Mouse (Mus musculus) megakaryocyte, embryonic 14.5 days (primary cell): ENCODE results near the gene Npas3. TPM values are rescaled to one million over a fixed set of nuclear protein-coding genes. Genes with fewer than 3 reads are reported as not detected.

Experiments
- H3K27me3 ChIP-seq: replicated peaks from 2 replicates; pipeline ENCODE3; 2012; ENCODE audit warnings: inconsistent platforms
- H3K36me3 ChIP-seq: replicated peaks from 2 replicates; pipeline ENCODE3; 2012; ENCODE audit warnings: low read length, inconsistent platforms, mixed read lengths
- H3K4me1 ChIP-seq: 2 replicates; pipeline ENCODE4 v1.6.1; 2012; ENCODE audit warnings: inconsistent platforms
- H3K4me3 ChIP-seq: replicated peaks from 2 replicates; pipeline ENCODE3; 2012; ENCODE audit warnings: moderate library complexity, mild to moderate bottlenecking, inconsistent platforms
- H3K9me3 ChIP-seq: 2 replicates; pipeline ENCODE4 v1.6.1; 2012; ENCODE audit warnings: inconsistent platforms
- FLI1 ChIP-seq: IDR thresholded peaks from 2 replicates; pipeline ENCODE4 v1.6.1; 2012; ENCODE audit warnings: low read length, inconsistent platforms, mixed read lengths
- GATA1 ChIP-seq: IDR thresholded peaks from 3 replicates; pipeline ENCODE4 v1.6.1; 2012; ENCODE audit warnings: mixed read lengths, low read length, inconsistent platforms, borderline replicate concordance
- polyA plus RNA-seq: library from polyadenylated mRNA; stranded (reverse); fragments of >175 nt; gene quantifications from 2 replicates; pipeline ENCODE4 v1.2.3, GENCODE M21; 2012; ENCODE audit warnings: low replicate concordance; ENCODE audit not compliant: insufficient read depth

Npas3 gene
- polyA plus RNA-seq, 1 experiment = not detected

- no peaks in the 10 kb centered on the region for H3K4me1 ChIP-seq
- no peaks in the 10 kb centered on the region for H3K27me3 ChIP-seq
- no peak for TF ChIP-seq GATA1
- no peak for TF ChIP-seq FLI1
- no peak overlapping the region for H3K4me3 ChIP-seq
- H3K9me3 ChIP-seq = no peaks in the 10 kb centered on the region
- no peaks in the 10 kb centered on the region for H3K36me3 ChIP-seq
These were observed 103.4 kb downstream of the Npas3 start for GRCm38 (mm10) chr12:53351860-53352259.

- no peaks in the 10 kb centered on the region for H3K9me3 ChIP-seq
- no peaks in the 10 kb centered on the region for H3K4me1 ChIP-seq
- no peaks in the 10 kb centered on the region for H3K27me3 ChIP-seq
- TF ChIP-seq FLI1 = no peak
- TF ChIP-seq GATA1 = no peak
- H3K4me3 ChIP-seq = no peak overlapping the region
- H3K36me3 ChIP-seq = no peaks in the 10 kb centered on the region
These were observed 117.3 kb downstream of the Npas3 start for GRCm38 (mm10) chr12:53365751-53366150.

- no peak for TF ChIP-seq GATA1
- no peak for TF ChIP-seq FLI1
- Histone ChIP-seq H3K4me3 (no peak overlapping the region), H3K4me1 (no peaks in the 10 kb centered on the region), H3K9me3 (0 out of 2 replicates have a peak, but pooled peaks cover 3% of the 10 kb centered on the region), H3K27me3 (no peaks in the 10 kb centered on the region), H3K36me3 (no peaks in the 10 kb centered on the region)
These were observed 136.4 kb downstream of the Npas3 start for GRCm38 (mm10) chr12:53384851-53385250.

- Histone ChIP-seq H3K4me1 (no peaks in the 10 kb centered on the region), H3K36me3 (no peaks in the 10 kb centered on the region), H3K4me3 (no peak overlapping the region), H3K9me3 (no peaks in the 10 kb centered on the region), H3K27me3 (no peaks in the 10 kb centered on the region)
- TF ChIP-seq GATA1 (no peak), FLI1 (no peak)
These were observed 157.4 kb downstream of the Npas3 start for GRCm38 (mm10) chr12:53405856-53406255.

DNA sequence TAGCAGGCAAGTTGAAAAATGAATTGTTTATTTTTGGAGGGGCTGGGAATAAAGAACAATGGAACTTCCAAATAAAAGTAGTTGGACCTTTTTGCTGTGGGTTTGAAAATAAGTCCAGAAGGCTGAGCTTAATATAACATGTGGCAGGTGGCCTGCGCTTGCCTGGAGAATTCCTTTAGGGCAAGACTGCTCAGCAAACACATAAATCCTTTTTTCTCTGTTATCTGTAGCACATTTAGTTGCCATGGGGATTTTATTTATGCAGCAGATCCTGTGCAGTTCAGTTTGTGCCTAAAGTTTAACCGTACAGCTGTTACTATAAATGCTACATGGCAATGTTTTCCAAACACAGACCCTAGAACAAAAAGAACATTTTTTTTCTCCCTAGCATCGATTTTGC lies 159.3 kb downstream of the Npas3 start:
- Histone ChIP-seq H3K4me1 (no peaks in the 10 kb centered on the region), H3K36me3 (no peaks in the 10 kb centered on the region), H3K9me3 (no peaks in the 10 kb centered on the region), H3K4me3 (no peak overlapping the region), H3K27me3 (no peaks in the 10 kb centered on the region)
- no peak for TF ChIP-seq GATA1
- no peak for TF ChIP-seq FLI1

DNA sequence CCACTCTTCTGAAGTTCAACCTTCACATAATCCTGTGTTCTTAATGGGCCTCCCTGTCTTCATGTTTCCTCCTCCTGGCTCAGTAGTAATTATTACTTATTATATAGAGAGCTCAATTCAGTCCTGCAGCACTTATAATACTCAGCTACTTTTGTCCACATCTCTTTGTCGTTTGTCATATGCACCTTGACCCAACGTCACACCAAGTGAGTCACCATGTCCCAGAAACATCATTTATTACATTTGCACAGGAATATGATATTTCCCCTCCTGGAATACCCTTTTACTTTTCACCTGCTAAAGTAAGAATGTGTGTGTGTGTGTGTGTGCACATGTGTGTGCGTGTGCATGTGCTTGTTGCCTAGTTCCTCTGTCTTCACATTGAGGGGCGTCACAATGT lies 161.2 kb downstream of the Npas3 start:
- H3K36me3 ChIP-seq = no peaks in the 10 kb centered on the region
- H3K4me1 ChIP-seq = no peaks in the 10 kb centered on the region
- H3K4me3 ChIP-seq = no peak overlapping the region
- no peaks in the 10 kb centered on the region for H3K9me3 ChIP-seq
- no peak for TF ChIP-seq FLI1
- TF ChIP-seq GATA1 = no peak
- no peaks in the 10 kb centered on the region for H3K27me3 ChIP-seq

DNA sequence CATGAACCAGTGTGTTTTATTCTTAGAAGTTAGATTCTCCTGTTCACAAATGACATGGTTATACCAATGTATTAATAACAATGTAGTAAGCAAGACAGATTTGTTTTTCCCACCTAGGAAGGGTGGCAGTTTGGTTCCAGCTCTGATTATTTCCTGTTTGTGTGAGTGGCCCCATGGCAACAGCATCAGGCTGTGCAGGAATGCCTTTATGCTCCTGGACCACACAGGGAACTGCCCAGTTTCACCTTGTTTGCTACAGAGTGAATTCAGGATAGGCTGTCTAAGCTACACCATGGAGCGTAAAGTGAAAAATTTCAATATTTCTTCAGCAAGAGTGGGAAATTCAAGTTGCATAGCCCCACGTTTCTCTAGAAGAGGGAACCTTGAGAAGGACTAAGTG lies 162.2 kb downstream of the Npas3 start:
- H3K27me3 ChIP-seq = no peaks in the 10 kb centered on the region
- no peak for TF ChIP-seq FLI1
- no peak for TF ChIP-seq GATA1
- no peak overlapping the region for H3K4me3 ChIP-seq
- H3K4me1 ChIP-seq = no peaks in the 10 kb centered on the region
- no peaks in the 10 kb centered on the region for H3K9me3 ChIP-seq
- no peaks in the 10 kb centered on the region for H3K36me3 ChIP-seq

- no peak overlapping the region for H3K4me3 ChIP-seq
- no peaks in the 10 kb centered on the region for H3K36me3 ChIP-seq
- no peaks in the 10 kb centered on the region for H3K4me1 ChIP-seq
- peaks cover 3% of the 10 kb centered on the region; the same call in 1 of the 2 replicates for H3K9me3 ChIP-seq
- no peaks in the 10 kb centered on the region for H3K27me3 ChIP-seq
- TF ChIP-seq FLI1 (no peak), GATA1 (no peak)
These were observed 167.6 kb downstream of the Npas3 start for GRCm38 (mm10) chr12:53416096-53416495.

GRCm38 (mm10) chr12:53421701-53422100 lies 173.2 kb downstream of the Npas3 start:
- Histone ChIP-seq H3K4me1 (no peaks in the 10 kb centered on the region), H3K4me3 (no peak overlapping the region), H3K27me3 (no peaks in the 10 kb centered on the region), H3K9me3 (peaks cover 3% of the 10 kb centered on the region; the same call in 1 of the 2 replicates), H3K36me3 (no peaks in the 10 kb centered on the region)
- no peak for TF ChIP-seq GATA1
- TF ChIP-seq FLI1 = no peak

DNA sequence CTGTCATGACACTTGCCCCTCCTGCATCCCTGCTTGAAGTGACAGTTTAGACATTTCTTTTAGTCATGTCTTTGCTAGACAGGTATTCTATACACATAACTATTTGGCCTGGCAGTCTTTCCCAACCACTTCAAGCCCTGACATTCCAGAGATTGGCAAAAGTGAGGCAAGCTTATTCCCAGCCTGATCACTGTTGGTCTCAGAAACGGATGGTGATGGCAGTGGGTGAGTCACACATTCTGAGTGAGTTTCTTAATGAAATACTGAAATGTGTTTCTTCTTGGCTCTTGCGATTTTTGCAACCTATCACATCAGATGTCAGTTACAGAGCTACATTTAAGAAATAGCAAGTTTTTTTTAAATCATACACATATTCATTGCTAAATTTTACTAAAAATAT lies 175.2 kb downstream of the Npas3 start:
- TF ChIP-seq GATA1 = no peak
- no peak for TF ChIP-seq FLI1
- no peaks in the 10 kb centered on the region for H3K36me3 ChIP-seq
- H3K4me3 ChIP-seq = no peak overlapping the region
- peaks cover 6% of the 10 kb centered on the region; the same call in 1 of the 2 replicates for H3K9me3 ChIP-seq
- H3K4me1 ChIP-seq = no peaks in the 10 kb centered on the region
- no peaks in the 10 kb centered on the region for H3K27me3 ChIP-seq

DNA sequence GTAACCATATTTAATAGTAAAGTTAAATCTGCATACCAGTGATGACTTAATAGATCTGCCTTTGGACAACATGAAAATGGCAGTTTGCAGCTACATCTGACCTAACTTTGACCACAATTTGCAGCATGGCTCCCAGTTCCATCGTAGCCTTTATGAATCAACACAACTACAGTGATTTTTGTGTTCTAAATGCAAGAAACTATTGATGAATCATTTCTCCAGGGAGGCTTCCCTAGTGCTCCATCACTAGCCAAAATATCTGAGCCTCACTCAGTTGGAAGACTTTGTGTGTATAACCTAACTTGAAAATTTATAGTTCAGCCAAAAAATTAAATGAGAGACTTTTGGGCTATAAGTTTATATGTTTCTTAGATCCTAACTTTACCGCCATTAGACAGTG lies 177.5 kb downstream of the Npas3 start:
- Histone ChIP-seq H3K4me3 (no peak overlapping the region), H3K9me3 (peaks cover 3% of the 10 kb centered on the region; the same call in 1 of the 2 replicates), H3K27me3 (no peaks in the 10 kb centered on the region), H3K36me3 (no peaks in the 10 kb centered on the region), H3K4me1 (no peaks in the 10 kb centered on the region)
- TF ChIP-seq GATA1 = no peak
- no peak for TF ChIP-seq FLI1
